Mouse (Mus musculus) hindbrain, embryonic 10.5 days (tissue): ENCODE results near the gene Pdss1. TPM values are rescaled to one million over a fixed set of nuclear protein-coding genes. Genes with fewer than 3 reads are reported as not detected.
A peak's percentile ranks its signal among the peaks of the same experiment; 100 is the strongest.
"Not testable (repeated sequence)": the region's sequence is repeated elsewhere in the genome, so short reads cannot be mapped to it uniquely, and the experiment has no call there.

Experiments used
- DNase-seq: peaks from one replicate; pipeline ENCODE4 v3.0.0-alpha.2; 2017; ENCODE audit warnings: low spot score
- H3K27ac ChIP-seq: fragments of 300-500 bp; sonication (generic); 2 replicates; pipeline ENCODE4 v1.5.1; 2016; ENCODE audit warnings: mild to moderate bottlenecking, moderate library complexity
- H3K27me3 ChIP-seq: fragments of 300-500 bp; sonication (generic); 2 replicates; pipeline ENCODE4 v1.6.1; 2016; ENCODE audit warnings: mild to moderate bottlenecking; ENCODE audit not compliant: poor library complexity, insufficient read depth, severe bottlenecking
- H3K36me3 ChIP-seq: fragments of 300-500 bp; sonication (generic); 2 replicates; pipeline ENCODE4 v1.6.1; 2016; ENCODE audit warnings: mild to moderate bottlenecking, moderate library complexity
- H3K4me1 ChIP-seq: fragments of 300-500 bp; sonication (generic); replicated peaks from 2 replicates; pipeline ENCODE4 v1.6.1; 2016; ENCODE audit warnings: mild to moderate bottlenecking
- H3K4me3 ChIP-seq: fragments of 300-500 bp; sonication (generic); 2 replicates; pipeline ENCODE4 v1.5.1; 2016; ENCODE audit warnings: mild to moderate bottlenecking, moderate library complexity
- H3K9me3 ChIP-seq: fragments of 300-500 bp; sonication (generic); 2 replicates; pipeline ENCODE4 v1.6.1; 2016; ENCODE audit warnings: mild to moderate bottlenecking, moderate library complexity
- WGBS: fragments of 180-500 bp; shearing (Covaris S2); methylation state at CpG from one replicate; pipeline ENCODE4 v1.1.7; 2016; 5-methylcytosine and 5-hydroxymethylcytosine counted together
- polyA plus RNA-seq: library from polyadenylated mRNA; unstranded; fragments of >200 nt; fragmentation: Nextera tagmentation; extraction: Ambion mirVana; gene quantifications from 2 replicates; pipeline ENCODE4 v1.2.1, GENCODE M21; 2016

Pdss1 gene
- 20.7 and 26.3 TPM in 2 replicates for polyA plus RNA-seq

DNA sequence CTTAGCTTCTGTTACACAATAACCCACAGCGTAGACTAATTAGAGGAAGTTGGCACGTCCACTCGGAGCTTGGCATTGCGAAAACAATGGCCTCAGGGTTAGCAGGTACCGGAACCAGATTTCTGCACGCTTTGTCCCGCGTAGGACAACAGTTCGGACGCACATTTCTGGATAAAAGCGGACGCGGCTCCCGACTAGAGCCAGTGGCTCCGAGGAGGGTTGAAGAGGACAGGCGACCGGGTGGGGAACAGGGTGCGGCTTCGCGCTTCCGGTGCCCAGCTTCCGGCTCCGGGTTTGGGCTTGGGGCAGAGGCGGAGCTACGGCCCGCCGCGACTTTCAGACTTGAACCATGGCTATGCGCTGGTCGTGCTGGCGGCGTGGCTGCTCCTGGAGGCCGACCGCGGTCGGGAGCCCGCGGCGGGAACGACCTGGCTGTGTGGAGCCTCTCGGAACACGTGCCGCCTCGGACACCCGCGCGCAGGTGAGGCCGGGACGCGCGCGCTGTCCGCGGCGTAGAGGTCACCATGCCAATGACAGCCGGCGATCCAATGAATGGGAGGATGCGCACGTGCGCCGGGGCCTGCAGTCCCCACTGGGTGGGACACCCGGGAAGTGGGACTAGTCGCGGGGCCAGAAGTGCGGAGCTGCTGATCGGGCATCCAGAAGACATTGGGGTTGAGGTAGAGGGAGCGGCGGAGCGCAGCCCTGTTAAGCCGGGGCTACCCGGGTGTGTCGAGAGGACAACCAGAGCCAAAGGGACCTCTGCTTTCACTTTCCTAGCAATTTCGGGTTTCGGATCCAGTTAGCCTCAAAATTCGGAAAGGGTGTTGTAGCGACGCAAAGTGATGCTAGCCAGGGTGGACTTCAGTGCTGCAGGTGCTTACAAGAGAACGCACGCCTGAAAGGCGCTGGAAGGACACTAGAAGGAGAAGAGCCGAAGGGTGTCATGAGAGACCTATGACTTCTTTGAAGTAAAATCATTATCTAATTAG is at the start of gene Pdss1:
Gene Pdss1 (plus strand): TSS at position 241 of the 992 bp plus-strand sequence.
- Histone ChIP-seq H3K36me3 (no peaks in the 10 kb centered on the region), H3K4me3 (peak within 1 kb of the TSS; percentile 67), H3K9me3 (no peaks in the 10 kb centered on the region), H3K27ac (peak within 1 kb of the TSS; percentile 91), H3K4me1 (peaks cover 13% of the 10 kb centered on the region; the same call in 1 of the 2 replicates), H3K27me3 (no peaks in the 10 kb centered on the region)
- under 1% methylated on average over 81 of the region's 81 CpGs for WGBS
- peak; percentile 91 for DNase-seq

DNA sequence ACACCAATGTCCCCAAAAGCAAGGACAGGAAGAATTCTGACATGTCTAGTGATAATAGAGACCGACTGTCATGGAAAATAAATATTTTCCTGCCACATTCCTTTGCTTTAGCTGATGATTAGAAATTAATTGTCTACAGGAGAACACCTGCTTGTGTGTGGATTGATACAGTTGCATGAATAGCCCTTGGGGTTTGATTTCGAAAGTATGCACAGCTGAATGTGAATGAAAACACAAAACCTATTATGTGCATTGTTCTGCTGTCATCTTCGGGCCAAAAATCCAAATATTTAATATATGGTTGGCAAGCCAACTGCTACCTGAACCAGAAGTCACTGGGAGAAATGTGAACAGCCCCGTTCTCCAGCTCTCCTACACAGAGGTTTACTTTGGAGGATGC is 43.4 kb upstream of the Pdss1 start:
- H3K4me1 ChIP-seq, result no peaks in the 10 kb centered on the region
- H3K36me3 ChIP-seq, result no peaks in the 10 kb centered on the region
- DNase-seq, result no peak
- no peaks in the 10 kb centered on the region for H3K9me3 ChIP-seq
- no peak overlapping the region for H3K4me3 ChIP-seq
- WGBS, result 83% methylated on average over 4 of the region's 4 CpGs
- H3K27ac ChIP-seq, result no peak overlapping the region
- no peaks in the 10 kb centered on the region for H3K27me3 ChIP-seq

DNA sequence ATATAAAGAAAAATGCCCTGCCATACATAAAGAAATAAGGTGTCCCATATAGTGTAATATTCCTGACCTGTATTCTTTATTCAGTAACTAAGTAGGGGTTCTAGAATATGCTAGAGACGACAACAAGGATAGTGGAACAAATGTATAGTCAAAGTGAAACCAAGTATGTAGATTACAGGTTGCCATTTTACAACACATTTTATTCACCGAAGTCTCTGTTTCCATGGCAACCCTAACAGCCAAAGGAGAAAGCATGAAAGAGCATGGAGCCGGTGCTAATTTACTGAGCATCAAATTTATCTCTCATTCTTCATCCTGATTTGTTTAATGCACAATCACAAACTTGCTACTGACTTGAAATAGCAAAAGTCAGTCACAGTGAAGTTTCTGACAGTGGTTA is 37.8 kb upstream of the Pdss1 start:
- Histone ChIP-seq H3K27ac (no peak overlapping the region), H3K4me1 (no peaks in the 10 kb centered on the region), H3K27me3 (no peaks in the 10 kb centered on the region), H3K4me3 (no peak overlapping the region), H3K9me3 (no peaks in the 10 kb centered on the region), H3K36me3 (no peaks in the 10 kb centered on the region)
- 64% methylated on average over 3 of the region's 3 CpGs for WGBS
- DNase-seq, result no peak

DNA sequence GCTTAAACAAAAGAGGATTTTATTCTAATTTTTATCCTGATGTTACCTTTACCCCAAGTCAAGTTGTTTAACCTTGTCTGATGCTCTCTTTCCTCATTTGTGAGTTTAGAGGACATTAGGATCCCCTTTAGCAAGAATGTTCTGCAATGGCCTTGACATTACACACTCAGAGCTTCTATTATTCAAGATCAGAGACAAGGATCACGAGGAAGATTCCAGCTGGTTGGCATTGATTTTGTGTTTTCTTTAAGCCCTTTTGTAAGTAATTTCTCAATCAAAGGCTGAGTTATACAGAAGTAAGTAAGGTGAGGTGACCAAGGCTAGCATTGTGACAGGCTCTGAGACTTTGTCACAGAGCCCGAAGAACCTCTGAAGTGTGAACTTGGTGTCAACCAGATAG is 33.1 kb upstream of the Pdss1 start:
- Histone ChIP-seq H3K4me1 (no peaks in the 10 kb centered on the region), H3K27me3 (no peaks in the 10 kb centered on the region), H3K27ac (no peak overlapping the region), H3K36me3 (no peaks in the 10 kb centered on the region), H3K9me3 (no peaks in the 10 kb centered on the region), H3K4me3 (no peak overlapping the region)
- no peak for DNase-seq
- WGBS, result 84% methylated on average over 2 of the region's 2 CpGs

DNA sequence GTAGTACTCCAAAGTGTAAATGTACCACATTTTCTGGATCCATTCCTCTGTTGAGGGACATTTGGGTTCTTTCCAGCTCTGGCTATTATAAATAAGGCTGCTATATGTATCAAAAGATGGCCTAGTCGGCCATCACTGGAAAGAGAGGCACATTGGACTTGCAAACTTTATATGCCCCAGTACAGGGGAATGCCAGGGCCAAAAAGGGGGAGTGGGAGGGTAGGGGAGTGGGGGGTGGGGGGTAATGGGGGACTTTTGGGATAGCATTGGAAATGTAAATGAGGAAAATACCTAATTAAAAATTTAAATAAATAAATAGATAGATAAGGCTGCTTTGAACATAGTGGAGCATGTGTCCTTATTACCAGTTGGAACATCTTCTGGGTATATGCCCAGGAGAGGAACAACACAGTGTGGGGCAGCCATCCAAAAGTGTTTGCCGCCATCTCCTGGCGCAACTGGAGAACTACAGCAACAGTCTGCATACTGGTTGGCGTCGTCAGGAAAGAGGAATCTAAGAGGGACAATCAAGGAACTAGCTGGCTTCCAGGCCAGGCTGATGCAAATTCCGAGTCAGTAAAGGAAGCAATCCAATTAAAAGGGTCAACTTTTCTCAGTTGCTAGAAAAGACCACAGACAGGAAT is 30.8 kb upstream of the Pdss1 start:
- not testable (repeated sequence) for H3K27me3 ChIP-seq, H3K4me3 ChIP-seq, H3K27ac ChIP-seq, H3K4me1 ChIP-seq, H3K36me3 ChIP-seq, H3K9me3 ChIP-seq
- 5% methylated on average over 6 of the region's 6 CpGs for WGBS
- DNase-seq, result peak; percentile 73

DNA sequence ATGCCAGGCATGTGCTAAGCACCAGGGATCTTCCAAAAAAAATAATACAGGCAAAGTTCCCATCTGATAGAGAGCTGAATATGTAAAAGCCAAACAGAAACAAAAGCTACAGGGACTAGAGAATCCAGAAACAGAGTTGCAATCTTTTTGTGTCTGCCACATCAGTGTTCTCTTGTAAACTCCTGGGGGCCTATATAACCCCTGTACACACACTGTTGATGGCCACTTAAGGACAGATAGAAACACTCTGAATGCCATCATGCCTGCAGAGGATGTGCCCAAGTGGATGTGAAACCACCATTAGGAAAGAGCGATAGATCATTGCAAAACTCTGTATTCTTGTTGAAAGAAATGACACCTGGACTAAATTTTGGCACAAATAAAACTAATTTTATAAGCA is 29.5 kb upstream of the Pdss1 start:
- 92% methylated on average over 1 of the region's 1 CpGs for WGBS
- H3K36me3 ChIP-seq, result no peaks in the 10 kb centered on the region
- no peak overlapping the region for H3K4me3 ChIP-seq
- no peaks in the 10 kb centered on the region for H3K9me3 ChIP-seq
- H3K4me1 ChIP-seq, result no peaks in the 10 kb centered on the region
- H3K27ac ChIP-seq, result no peak overlapping the region
- DNase-seq, result no peak
- H3K27me3 ChIP-seq, result no peaks in the 10 kb centered on the region

DNA sequence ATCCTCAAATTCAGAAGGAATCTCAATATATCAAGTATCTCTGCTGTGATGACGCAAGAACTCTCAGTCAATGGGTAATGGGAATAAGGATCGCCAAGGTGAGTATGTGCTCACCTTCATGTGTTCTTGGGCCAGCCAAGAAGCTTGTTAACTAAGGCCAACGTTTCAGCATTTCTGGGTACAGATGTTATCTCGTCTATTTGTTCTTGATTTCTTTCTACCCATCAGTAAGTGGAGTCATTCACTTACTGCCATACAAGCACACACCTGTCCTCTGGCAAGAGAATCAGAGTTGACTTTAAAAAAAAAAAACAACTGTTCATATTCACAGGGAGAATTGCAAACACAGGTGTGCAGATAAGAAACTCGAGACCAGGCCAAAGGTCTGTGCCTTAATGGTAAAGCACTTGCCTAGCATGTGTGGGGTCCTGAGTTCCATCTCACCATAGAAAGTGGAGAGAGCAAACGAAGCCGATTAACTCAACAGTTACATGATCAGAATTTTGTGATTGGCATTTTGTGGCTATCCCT is 28.4 kb upstream of the Pdss1 start:
- no peak for DNase-seq

DNA sequence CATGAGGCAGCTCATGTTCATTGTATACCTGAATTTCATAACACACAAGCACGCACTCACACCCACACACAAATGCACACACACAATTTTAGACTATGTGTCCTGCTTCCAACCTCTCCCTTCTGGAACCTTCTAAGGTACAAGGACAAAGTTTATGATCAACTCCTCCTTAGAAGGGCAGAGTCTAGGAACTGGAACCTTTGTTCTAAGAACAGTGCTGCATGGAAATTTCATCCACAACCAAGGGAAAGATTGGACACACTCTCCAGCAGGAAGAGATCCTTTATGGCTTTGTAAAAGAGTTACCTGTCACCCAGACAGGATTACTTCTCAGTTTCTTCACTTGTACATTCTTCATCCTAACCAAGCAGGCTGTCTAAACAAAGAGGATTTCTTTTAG is 22.2 kb upstream of the Pdss1 start:
- Histone ChIP-seq H3K36me3 (no peaks in the 10 kb centered on the region), H3K27me3 (no peaks in the 10 kb centered on the region)
- 81% methylated on average over 1 of the region's 1 CpGs for WGBS

More for the DNA sequence above, 28.4 kb upstream of the Pdss1 start:
- no peaks in the 10 kb centered on the region for H3K9me3 ChIP-seq
- H3K36me3 ChIP-seq, result no peaks in the 10 kb centered on the region
- H3K27ac ChIP-seq, result no peak overlapping the region
- H3K4me3 ChIP-seq, result no peak overlapping the region
- WGBS, result 80% methylated on average over 7 of the region's 7 CpGs
- H3K27me3 ChIP-seq, result no peaks in the 10 kb centered on the region
- no peaks in the 10 kb centered on the region for H3K4me1 ChIP-seq

DNA sequence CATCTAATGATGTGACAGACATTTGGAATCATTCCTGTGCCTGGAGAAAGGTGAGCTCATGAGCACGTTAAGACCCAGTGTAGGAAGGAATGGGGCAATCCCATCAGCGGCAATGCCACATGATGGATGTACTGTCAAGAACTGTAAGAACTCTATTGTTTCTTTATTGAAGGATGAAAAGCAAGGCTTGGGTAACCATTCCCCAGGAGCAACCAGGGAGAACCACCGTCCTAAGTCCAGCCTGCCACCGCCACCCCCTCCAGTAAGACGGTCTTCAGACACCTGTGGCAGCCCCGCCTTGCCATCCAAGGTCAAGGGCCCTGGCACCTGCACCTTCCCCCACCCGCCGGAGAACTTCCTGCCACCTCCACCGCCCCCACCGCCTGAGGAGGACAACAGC is 20.7 kb upstream of the Pdss1 start:
- no peaks in the 10 kb centered on the region for H3K36me3 ChIP-seq
- H3K27ac ChIP-seq, result no peak overlapping the region
- no peak for DNase-seq
- no peaks in the 10 kb centered on the region for H3K4me1 ChIP-seq
- no peak overlapping the region for H3K4me3 ChIP-seq
- no peaks in the 10 kb centered on the region for H3K27me3 ChIP-seq
- H3K9me3 ChIP-seq, result no peaks in the 10 kb centered on the region
- 56% methylated on average over 10 of the region's 10 CpGs for WGBS

More for the DNA sequence above, 22.2 kb upstream of the Pdss1 start:
- no peak overlapping the region for H3K27ac ChIP-seq
- H3K9me3 ChIP-seq, result no peaks in the 10 kb centered on the region
- DNase-seq, result no peak
- H3K4me1 ChIP-seq, result no peaks in the 10 kb centered on the region
- H3K4me3 ChIP-seq, result no peak overlapping the region

DNA sequence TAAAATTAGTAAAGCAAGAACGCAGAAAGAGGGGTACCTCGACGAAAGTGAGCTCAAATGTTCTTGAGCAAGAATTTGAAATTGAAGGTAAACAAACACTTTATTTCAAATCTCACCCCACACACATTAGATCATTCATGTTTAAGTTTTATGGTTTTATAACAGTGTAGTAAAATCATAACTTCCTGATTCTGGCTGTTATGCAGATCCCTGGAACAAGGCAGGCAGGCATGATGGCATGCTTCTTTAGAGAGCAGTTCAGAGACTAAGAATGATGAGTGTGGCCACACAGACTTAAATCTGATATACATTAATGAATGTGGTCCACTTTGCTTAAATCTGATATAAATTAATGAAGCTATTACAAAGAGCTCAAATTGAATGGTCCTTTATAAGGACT is 18.7 kb upstream of the Pdss1 start:
- Histone ChIP-seq H3K4me1 (no peaks in the 10 kb centered on the region), H3K9me3 (no peaks in the 10 kb centered on the region), H3K36me3 (no peaks in the 10 kb centered on the region), H3K27me3 (no peaks in the 10 kb centered on the region), H3K27ac (no peak overlapping the region), H3K4me3 (no peak overlapping the region)
- 87% methylated on average over 3 of the region's 3 CpGs for WGBS
- DNase-seq, result no peak

DNA sequence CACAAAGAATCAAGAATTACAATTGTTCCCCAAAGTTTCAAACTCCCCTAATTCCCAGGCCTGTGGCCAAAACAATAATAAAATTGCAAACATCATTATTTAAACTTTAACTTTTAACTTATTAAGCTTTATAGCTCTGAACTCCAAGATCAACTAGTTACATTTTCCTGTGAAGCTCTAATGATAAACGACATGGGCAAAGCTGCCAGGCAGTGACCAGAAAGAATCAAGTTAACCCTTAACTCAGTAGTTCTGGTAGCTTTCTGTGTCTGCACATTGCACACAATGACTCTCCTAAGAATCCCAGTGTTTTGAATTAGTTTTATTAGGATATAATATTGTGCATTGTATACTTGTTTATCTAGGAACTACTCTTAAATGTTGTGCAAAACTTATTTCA is 16.5 kb upstream of the Pdss1 start:
- no peak overlapping the region for H3K4me3 ChIP-seq
- no peaks in the 10 kb centered on the region for H3K36me3 ChIP-seq
- H3K27ac ChIP-seq, result no peak overlapping the region
- DNase-seq, result no peak
- H3K9me3 ChIP-seq, result no peaks in the 10 kb centered on the region
- H3K27me3 ChIP-seq, result no peaks in the 10 kb centered on the region
- H3K4me1 ChIP-seq, result no peaks in the 10 kb centered on the region
- WGBS, result 61% methylated on average over 1 of the region's 1 CpGs

DNA sequence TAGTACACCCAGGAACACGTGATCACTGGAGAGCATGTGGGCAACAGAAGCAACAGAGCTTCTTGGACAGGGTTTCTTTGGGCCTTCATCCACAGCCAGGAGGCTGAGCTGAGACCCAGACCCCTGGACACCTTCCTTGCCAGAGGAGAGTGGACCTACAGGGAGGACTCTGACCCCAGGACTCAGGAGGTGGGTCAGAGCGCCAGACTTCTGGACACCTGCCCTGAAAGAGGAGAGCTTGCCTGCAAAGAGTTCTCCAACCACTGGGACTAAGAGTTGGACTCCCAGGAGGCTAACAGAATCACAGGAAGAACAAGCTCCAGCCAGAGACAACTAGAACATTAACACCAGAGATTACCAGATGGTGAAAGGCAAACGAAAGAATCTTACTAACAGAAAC is 14.6 kb upstream of the Pdss1 start:
- not testable (repeated sequence) for H3K9me3 ChIP-seq, H3K27me3 ChIP-seq, H3K4me3 ChIP-seq, DNase-seq, H3K27ac ChIP-seq, H3K36me3 ChIP-seq, H3K4me1 ChIP-seq
- WGBS, result 86% methylated on average over 3 of the region's 3 CpGs

DNA sequence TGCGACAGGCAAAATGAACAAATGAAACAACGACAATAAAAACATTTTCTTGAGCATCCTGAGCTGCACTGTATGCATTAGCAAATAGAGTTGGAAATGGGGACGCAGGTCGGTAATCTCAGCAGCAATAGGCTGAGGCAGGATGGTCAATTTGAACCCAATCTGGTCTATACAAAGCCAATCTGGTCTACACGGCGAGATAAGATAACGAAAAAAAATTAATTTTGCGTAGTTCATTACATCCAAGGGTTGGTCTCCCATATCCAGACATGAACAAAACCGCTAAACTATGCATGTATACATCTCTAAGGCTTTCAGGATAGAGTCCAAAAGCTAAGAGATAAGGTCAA is 415 bp upstream of the Pdss1 start:
- no peaks in the 10 kb centered on the region for H3K36me3 ChIP-seq
- H3K27me3 ChIP-seq, result no peaks in the 10 kb centered on the region
- DNase-seq, result peak; percentile 3
- 23% methylated on average over 9 of the region's 9 CpGs for WGBS
- H3K27ac ChIP-seq, result peak overlapping the region; percentile 91
- H3K4me1 ChIP-seq, result peaks cover 13% of the 10 kb centered on the region; the same call in 1 of the 2 replicates
- no peaks in the 10 kb centered on the region for H3K9me3 ChIP-seq
- H3K4me3 ChIP-seq, result peak overlapping the region; percentile 67
